Mouse (Mus musculus): ENCODE results near the gene Tmem184c. TPM values are rescaled to one million over a fixed set of nuclear protein-coding genes. Genes with fewer than 3 reads are reported as not detected.

Gene Tmem184c
- polyA plus RNA-seq, 1 experiment from 2014 or later = 54.1 TPM

DNA sequence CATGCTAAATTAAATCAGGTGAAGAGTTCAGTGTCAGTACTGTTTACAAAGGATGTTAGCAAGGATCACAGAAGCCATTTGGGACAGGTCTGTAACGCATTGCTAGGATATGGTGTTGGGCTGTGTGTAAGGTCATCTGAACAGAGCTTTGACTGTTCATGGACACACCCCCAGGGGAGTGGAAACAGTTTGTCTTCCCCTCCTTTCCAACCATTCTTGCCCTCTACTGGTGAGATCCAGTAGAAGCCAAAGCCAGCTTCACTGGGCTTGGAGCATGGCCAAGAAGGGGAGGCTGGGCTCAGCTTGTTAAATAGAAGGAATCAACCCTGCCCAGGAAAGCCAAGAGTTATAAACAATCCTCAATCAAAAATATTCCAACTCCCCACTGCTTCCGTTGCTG lies 7.4 kb upstream of the Tmem184c start:
- no peak overlapping the region for H3K4me2 ChIP-seq (replicated peaks)
- no peaks in the 10 kb centered on the region for H3K36me3 ChIP-seq
- H3K27me3 ChIP-seq = no peaks in the 10 kb centered on the region
- WGBS = 55% methylated on average over 2 of the region's 2 CpGs
- H3K4me1 ChIP-seq = no peaks in the 10 kb centered on the region
- H3K4me3 ChIP-seq = no peak overlapping the region
- no peak overlapping the region for H3K9ac ChIP-seq (replicated peaks)
- H3K27ac ChIP-seq (replicated peaks) = no peak overlapping the region
- H3K9me3 ChIP-seq = no peaks in the 10 kb centered on the region
- ATAC-seq (ENCODE audit: low FRiP score, low read depth) = 0 out of 2 replicates have a peak, but pooled peaks have one; percentile 9

DNA sequence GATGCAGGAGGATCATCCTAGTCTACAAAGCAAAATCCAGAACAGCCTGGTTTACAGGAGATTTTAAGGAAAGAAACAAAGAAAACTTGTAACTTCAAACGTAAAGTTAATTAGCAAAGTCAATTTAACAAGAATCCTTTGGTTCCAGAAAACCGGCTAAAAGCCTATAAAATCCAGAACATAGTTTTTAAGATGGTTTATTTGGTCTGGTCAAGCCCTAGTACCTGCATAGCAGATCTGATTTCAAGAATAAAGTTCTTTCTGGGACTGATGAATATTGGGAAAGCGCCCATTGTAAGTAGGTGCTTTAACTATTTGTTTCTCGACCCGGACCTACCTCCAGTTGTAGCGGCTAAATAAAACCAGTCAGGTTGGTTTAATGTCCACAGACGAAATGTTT lies 877 bp downstream of the Tmem184c start:
- Histone ChIP-seq H3K27ac (replicated peaks) (no peak overlapping the region), H3K4me3 (peak overlapping the region; percentile 81), H3K9ac (replicated peaks) (peak overlapping the region; percentile 71), H3K4me2 (replicated peaks) (peak overlapping the region; percentile 81), H3K4me1 (peaks cover 13% of the 10 kb centered on the region), H3K27me3 (no peaks in the 10 kb centered on the region), H3K9me3 (no peaks in the 10 kb centered on the region), H3K36me3 (peaks cover 11% of the 10 kb centered on the region)
- 10% methylated on average over 7 of the region's 7 CpGs for WGBS
- no peak for ATAC-seq (ENCODE audit: low FRiP score, low read depth)

DNA sequence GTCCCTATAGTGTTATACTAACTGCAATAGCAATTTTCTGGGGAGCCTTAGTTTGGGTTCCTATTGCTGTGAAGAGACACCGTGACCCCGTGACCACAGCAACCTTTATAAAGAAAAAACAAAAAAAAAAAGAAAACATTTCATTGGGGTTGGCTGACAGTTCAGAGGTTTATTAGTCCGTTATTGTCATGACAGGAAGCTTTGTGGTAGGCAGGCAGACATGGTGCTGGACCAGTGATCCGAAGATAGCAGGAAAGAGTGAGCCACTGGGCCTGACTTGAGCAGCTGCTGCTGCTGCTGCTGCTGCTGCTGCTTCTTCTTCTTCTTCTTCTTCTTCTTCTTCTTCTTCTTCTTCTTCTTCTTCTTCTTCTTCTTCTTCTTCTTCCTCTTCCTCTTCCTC lies 26.3 kb downstream of the Tmem184c start:
- WGBS = 90% methylated on average over 4 of the region's 4 CpGs
- Histone ChIP-seq H3K9ac (replicated peaks) (no peak overlapping the region), H3K4me1 (no peaks in the 10 kb centered on the region), H3K27me3 (no peaks in the 10 kb centered on the region), H3K9me3 (no peaks in the 10 kb centered on the region), H3K36me3 (peaks cover 26% of the 10 kb centered on the region), H3K27ac (replicated peaks) (no peak overlapping the region), H3K4me2 (replicated peaks) (no peak overlapping the region), H3K4me3 (no peak overlapping the region)
- no peak for ATAC-seq (ENCODE audit: low FRiP score, low read depth)

DNA sequence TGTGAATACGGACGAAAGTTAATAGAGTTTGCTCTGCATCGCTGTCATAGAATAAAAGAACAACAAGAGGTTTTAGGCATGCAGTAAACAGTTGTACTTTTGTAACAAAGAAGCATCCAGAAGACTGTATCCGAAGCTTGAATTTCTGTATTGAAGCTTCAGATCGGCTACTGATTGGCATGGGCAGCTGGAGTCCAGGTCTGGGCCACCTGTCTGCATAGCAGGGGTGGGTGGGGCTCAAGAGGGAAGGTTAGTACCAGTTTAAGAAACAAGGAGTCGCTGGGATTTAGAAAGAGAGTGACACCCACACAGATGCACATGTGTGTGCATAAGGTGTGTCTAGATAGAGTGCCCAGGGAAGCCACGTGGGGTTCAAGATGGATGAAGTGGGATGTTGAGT lies 32.8 kb downstream of the Tmem184c start:
- Histone ChIP-seq H3K27me3 (no peaks in the 10 kb centered on the region), H3K4me1 (no peaks in the 10 kb centered on the region), H3K27ac (replicated peaks) (no peak overlapping the region), H3K9ac (replicated peaks) (no peak overlapping the region), H3K4me2 (replicated peaks) (no peak overlapping the region), H3K9me3 (no peaks in the 10 kb centered on the region), H3K36me3 (peaks cover 46% of the 10 kb centered on the region), H3K4me3 (no peak overlapping the region)
- WGBS = 95% methylated on average over 7 of the region's 7 CpGs
- no peak for ATAC-seq (ENCODE audit: low FRiP score, low read depth)

DNA sequence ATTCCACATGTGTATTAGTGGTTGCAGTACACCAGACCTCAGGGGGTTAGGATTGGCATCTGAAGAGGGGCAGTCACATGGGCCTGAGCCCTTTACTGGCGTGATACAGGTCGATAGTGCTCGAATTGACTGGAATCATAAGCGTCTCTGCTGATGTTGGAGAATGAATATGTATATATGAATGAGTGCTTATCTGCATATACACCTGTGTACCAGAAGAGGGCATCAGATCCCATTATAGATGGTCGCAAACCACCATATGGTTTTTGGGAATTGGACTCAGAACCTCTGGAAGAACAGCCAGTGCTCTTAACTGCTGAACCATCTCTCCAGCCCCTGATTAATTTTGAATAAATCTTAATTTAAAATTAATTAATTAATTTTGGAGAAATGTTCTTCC lies 36.3 kb downstream of the Tmem184c start:
- no peak for ATAC-seq (ENCODE audit: low FRiP score, low read depth)
- no peak overlapping the region for H3K4me3 ChIP-seq
- peaks cover 39% of the 10 kb centered on the region for H3K36me3 ChIP-seq
- no peak overlapping the region for H3K9ac ChIP-seq (replicated peaks)
- WGBS = 88% methylated on average over 5 of the region's 5 CpGs
- H3K9me3 ChIP-seq = no peaks in the 10 kb centered on the region
- H3K4me2 ChIP-seq (replicated peaks) = no peak overlapping the region
- H3K27ac ChIP-seq (replicated peaks) = no peak overlapping the region
- H3K4me1 ChIP-seq = no peaks in the 10 kb centered on the region
- H3K27me3 ChIP-seq = no peaks in the 10 kb centered on the region

DNA sequence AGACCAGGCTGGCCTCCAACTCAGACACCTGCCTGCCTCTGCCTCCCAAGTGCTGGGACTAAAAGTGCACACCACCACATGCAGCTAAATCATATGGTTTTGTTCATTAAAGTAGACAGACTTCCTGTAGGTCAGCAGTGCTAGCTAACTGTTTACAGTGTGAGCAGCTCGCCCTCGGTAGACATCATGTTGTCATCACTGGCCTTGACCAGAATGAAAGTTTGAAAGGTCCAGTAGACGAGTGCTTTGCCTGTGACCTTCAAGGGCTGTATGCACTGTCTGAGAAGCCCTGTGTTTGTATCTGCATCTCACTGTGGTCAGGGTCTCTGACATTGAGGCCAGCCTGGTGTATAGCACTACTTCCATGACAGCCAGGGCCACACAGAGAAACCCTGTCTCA lies 49.1 kb downstream of the Tmem184c start:
- no peak overlapping the region for H3K4me2 ChIP-seq (replicated peaks)
- H3K9me3 ChIP-seq = no peaks in the 10 kb centered on the region
- no peaks in the 10 kb centered on the region for H3K4me1 ChIP-seq
- no peaks in the 10 kb centered on the region for H3K27me3 ChIP-seq
- no peak overlapping the region for H3K9ac ChIP-seq (replicated peaks)
- H3K36me3 ChIP-seq = peaks cover 68% of the 10 kb centered on the region
- WGBS = 90% methylated on average over 3 of the region's 3 CpGs
- ATAC-seq (ENCODE audit: low FRiP score, low read depth) = no peak
- no peak overlapping the region for H3K27ac ChIP-seq (replicated peaks)
- H3K4me3 ChIP-seq = no peak overlapping the region

DNA sequence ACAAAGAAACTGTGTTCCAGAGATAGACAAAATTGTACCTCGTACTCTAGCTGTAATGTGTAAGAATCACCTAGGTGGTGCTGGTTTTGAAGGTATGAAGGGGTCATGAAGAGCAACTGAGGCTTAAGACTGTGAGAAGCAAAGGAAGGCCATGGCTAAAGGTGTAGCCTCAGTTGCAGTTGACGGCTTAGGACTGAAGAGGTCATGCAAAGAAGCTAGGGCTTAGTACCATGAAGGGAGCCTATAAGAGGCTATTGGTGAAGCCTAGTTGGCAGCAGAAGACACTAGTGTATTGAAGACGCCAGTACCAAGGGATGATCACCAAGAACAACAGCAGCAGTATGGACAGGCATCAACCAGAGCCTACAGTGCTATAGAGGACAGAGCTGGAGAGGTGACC lies 58.0 kb downstream of the Tmem184c start:
- Histone ChIP-seq H3K27me3 (no peaks in the 10 kb centered on the region), H3K36me3 (peaks cover 47% of the 10 kb centered on the region), H3K4me1 (peaks cover 8% of the 10 kb centered on the region), H3K4me3 (no peak overlapping the region), H3K4me2 (replicated peaks) (no peak overlapping the region), H3K9me3 (no peaks in the 10 kb centered on the region), H3K27ac (replicated peaks) (no peak overlapping the region), H3K9ac (replicated peaks) (no peak overlapping the region)
- ATAC-seq (ENCODE audit: low FRiP score, low read depth) = no peak
- WGBS = 91% methylated on average over 3 of the region's 3 CpGs

DNA sequence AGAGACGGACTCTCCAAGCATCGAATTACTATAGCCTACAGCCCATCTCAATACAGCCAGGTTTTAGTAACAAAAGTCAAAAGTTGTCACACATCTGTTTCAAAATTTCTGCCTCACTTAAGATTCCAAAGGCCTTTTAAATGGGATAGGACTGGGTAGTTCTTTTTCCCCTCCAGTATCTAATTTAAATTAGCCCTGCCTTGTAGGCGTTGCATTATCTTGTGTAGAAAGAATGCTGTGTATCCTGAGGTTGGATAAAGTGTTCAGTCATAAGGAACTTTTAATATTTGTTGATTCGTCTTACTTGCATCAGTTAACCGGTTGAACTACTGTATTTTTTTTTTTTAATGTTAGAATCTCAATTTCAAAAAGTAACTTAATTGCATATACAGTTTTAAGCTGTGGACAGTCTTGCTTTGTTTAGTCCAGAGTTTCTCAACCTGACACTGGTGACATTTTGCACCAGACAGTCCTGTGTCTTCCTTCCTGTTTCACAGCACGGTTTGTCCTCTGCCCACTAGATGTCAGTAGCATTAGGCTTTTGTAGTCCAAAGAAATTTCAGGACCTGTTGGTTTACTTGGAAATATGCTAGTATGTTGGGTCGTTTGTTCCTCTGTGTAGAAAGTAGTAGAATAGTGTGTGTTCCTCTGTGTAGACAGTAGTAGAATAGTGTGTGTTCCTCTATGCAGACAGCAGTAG lies 60.5 kb downstream of the Tmem184c start:
- Histone ChIP-seq H3K36me3 (peaks cover 28% of the 10 kb centered on the region), H3K9ac (replicated peaks) (peak overlapping the region; percentile 92), H3K4me2 (replicated peaks) (peak overlapping the region; percentile 73), H3K4me1 (peaks cover 8% of the 10 kb centered on the region), H3K27ac (replicated peaks) (peak overlapping the region; percentile 87; the same call in 1 of the 2 replicates), H3K4me3 (peak overlapping the region; percentile 80), H3K27me3 (no peaks in the 10 kb centered on the region), H3K9me3 (no peaks in the 10 kb centered on the region)
- WGBS = 26% methylated on average over 7 of the region's 7 CpGs
- ATAC-seq (ENCODE audit: low FRiP score, low read depth) = no peak

DNA sequence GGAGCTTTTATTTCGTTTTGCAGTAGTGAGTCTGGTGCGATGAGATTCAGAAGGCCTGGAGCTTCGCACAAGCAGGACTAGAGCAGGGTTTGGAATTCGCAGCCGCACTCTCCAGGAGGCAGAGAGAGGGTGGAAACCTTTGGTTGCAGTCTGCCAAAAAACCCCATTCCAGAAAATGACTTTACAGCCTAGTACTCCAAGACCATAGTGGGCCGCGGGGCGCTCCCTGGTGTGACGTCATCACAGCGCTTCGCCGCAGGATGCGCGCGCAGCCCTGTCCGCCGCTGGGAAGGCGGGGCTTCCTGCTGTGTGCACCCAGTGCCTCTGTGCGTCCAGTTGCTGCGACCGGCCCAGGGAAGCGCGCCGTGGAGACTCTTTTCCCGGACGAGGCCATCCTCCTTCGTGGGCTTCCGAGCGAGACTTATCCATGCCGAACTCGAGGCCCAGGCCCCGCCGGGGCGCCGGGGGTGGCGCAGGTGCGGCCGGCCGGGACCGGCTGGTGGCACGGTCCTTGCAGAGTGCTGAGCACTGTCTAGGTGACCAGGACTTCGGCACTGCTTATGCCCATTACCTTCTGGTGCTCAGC lies 61.3 kb downstream of the Tmem184c start, which contains the start of gene Prmt9:
TSS of gene Prmt9 (plus strand) at position 277 of the 586 bp plus-strand sequence.
- Histone ChIP-seq H3K9me3 (no peaks in the 10 kb centered on the region), H3K4me1 (peaks cover 8% of the 10 kb centered on the region), H3K27me3 (no peaks in the 10 kb centered on the region), H3K36me3 (peaks cover 25% of the 10 kb centered on the region), H3K4me3 (peak within 1 kb of the TSS; percentile 80), H3K27ac (replicated peaks) (peak within 1 kb of the TSS; percentile 87), H3K4me2 (replicated peaks) (peak within 1 kb of the TSS; percentile 73), H3K9ac (replicated peaks) (peak within 1 kb of the TSS; percentile 92)
- 4% methylated on average over 42 of the region's 42 CpGs for WGBS
- ATAC-seq (ENCODE audit: low FRiP score, low read depth) = peak; percentile 96

Other genes with a start within 250 kb of the Tmem184c start
- 10.2 and 11.2 TPM in 2 replicates for gene Arhgap10, start 92.7 kb downstream of the Tmem184c start, polyA plus RNA-seq (2016; fragmentation: Nextera tagmentation; extraction: Ambion mirVana)
- gene Prmt9, start 61.3 kb downstream of the Tmem184c start, polyA plus RNA-seq (2016; fragmentation: Nextera tagmentation; extraction: Ambion mirVana) = 22.9 and 24.2 TPM in 2 replicates
- gene Ednra, start 113.8 kb upstream of the Tmem184c start, polyA plus RNA-seq (2016; fragmentation: Nextera tagmentation; extraction: Ambion mirVana) = 9.4 and 11.9 TPM in 2 replicates

All from midbrain, embryonic 12.5 days (tissue).